Mouse (Mus musculus) thymus, adult 2 months (tissue): Measurements from ENCODE around the gene Klk1b4.

Experiments used
- CTCF ChIP-seq: fragments of 200-500 bp; IDR thresholded peaks from 2 replicates; pipeline ENCODE4 v1.5.1; 2012; ENCODE audit warnings: mild to moderate bottlenecking, control low read depth, low read length, moderate library complexity, borderline replicate concordance; ENCODE audit not compliant: control insufficient read depth, poor library complexity, insufficient read depth; ENCODE audit errors: extremely low read depth
- POLR2A ChIP-seq: fragments of 200-500 bp; IDR thresholded peaks from 2 replicates; pipeline ENCODE4 v1.6.1; 2012; ENCODE audit warnings: mild to moderate bottlenecking, low read length, control low read depth, moderate library complexity; ENCODE audit not compliant: control insufficient read depth, poor library complexity, insufficient read depth; ENCODE audit errors: extremely low read depth

DNA sequence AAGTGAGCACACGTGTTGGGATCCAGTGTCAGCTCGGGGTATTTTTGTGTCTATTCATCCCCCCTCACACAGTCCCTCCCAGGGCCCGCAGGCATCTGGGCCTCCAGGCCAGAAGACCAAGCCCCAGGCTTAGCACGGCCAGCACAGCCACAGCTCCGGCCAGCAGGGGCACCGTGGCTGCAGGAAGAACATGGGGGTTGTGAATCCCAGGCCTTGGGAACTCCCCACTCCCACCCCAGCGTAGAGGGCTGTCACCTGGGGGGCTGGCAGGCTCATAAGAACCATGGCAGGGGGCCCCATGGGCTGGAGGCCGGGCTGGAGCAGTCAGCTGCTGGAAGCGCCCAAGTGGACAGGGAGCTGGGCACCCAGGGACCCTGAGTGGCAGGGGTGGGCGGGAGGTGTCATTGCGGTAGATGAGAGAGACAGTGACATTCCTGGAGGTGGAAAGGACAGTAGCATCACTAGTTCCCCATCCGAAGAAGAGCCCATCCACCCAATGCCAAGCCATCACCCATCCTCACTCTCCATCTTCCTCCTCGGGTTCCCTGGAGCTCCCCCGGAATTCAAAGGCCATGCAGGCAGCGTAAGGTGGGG lies 45.9 kb downstream of the Klk1b4 start:
- no peak for TF ChIP-seq CTCF
- no peak for TF ChIP-seq POLR2A
